Mouse (Mus musculus): Measurements from ENCODE around the gene Comp.

DNA sequence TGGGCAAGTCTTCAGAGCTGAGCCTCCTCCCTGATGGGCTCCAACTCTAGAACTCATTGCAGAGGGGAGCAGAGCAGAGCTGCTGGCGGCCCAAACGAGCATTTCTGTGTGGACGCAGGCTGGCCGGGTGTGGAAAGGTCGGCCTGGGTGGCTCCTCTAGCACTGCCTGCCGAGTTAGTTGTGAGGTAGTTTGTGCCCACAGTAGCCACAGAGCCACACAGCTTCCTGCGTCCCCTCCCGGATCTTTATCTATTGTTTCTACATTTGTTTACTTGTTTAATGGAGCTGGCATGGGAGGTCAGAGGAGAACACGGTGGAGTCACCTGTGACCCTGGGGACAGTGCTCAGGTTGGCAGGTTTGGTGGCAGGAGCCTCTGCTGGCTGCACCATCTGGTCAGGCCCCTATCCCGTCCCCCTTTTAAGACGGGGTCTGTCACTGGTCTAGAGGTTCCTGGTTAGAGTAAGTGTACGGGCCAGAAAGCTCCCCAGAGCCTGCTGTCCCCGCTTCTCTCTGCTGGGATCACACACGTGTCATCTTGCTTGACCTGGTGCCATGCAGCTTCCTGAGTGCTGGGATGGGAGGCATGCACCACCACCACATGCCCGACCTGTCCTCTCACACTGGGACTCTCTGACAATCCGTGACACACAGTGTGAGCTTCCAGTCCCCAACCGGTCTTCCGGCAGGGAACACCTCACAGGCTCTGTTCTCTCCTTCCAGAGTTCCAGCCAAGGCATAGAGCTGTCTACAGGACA lies 48.2 kb downstream of the Comp start:
- TF ChIP-seq CTCF (IDR thresholded peaks at IDR 0.05; ENCODE audit: borderline replicate concordance, insufficient read depth, low read length) (no peak), POLR2A (IDR thresholded peaks at IDR 0.05; ENCODE audit: low read depth, low read length) (no peak)
